Mouse (Mus musculus) liver, embryonic 11.5 days (tissue): Measurements from ENCODE around the gene Sergef. TPM values are rescaled to one million over a fixed set of nuclear protein-coding genes. Genes with fewer than 3 reads are reported as not detected.

ENCODE experiments used
- ATAC-seq: fragments of 200-750 bp; cut with Nextera tagmentation; replicated peaks from 2 replicates; pipeline ENCODE4 v1.8.0; 2017; ENCODE audit warnings: moderate number of reproducible peaks, mild to moderate bottlenecking, moderate TSS enrichment, moderate library complexity; ENCODE audit not compliant: low FRiP score
- DNase-seq: peaks from one replicate; pipeline ENCODE4 v3.0.0-alpha.2; 2017; ENCODE audit warnings: low spot score
- H3K27ac ChIP-seq: fragments of 300-500 bp; sonication (generic); 2 replicates; pipeline ENCODE4 v1.5.1; 2014; ENCODE audit warnings: mild to moderate bottlenecking, low read depth, low read length, control low read depth
- H3K27me3 ChIP-seq: fragments of 300-500 bp; sonication (generic); replicated peaks from 2 replicates; pipeline ENCODE4 v1.6.1; 2014; ENCODE audit warnings: low read length, mixed read lengths; ENCODE audit not compliant: control insufficient read depth, insufficient read depth
- H3K36me3 ChIP-seq: fragments of 300-500 bp; sonication (generic); 2 replicates; pipeline ENCODE4 v1.6.1; 2014; ENCODE audit warnings: mild to moderate bottlenecking, low read length, moderate library complexity, mixed read lengths; ENCODE audit not compliant: control insufficient read depth, insufficient read depth
- H3K4me1 ChIP-seq: fragments of 300-500 bp; sonication (generic); replicated peaks from 2 replicates; pipeline ENCODE4 v1.6.1; 2014; ENCODE audit warnings: low read length, mixed read lengths; ENCODE audit not compliant: control insufficient read depth, insufficient read depth
- H3K4me2 ChIP-seq: fragments of 300-500 bp; sonication (generic); 2 replicates; pipeline ENCODE4 v1.6.1; 2014; ENCODE audit warnings: mild to moderate bottlenecking, control low read depth, moderate library complexity
- H3K4me3 ChIP-seq: fragments of 300-500 bp; sonication (generic); 2 replicates; pipeline ENCODE4 v1.5.1; 2014; ENCODE audit warnings: low read depth, low read length, control low read depth
- H3K9ac ChIP-seq: fragments of 300-500 bp; sonication (generic); 2 replicates; pipeline ENCODE4 v1.6.1; 2014; ENCODE audit warnings: low read depth, low read length, control low read depth
- H3K9me3 ChIP-seq: fragments of 300-500 bp; sonication (generic); 2 replicates; pipeline ENCODE4 v1.6.1; 2016; ENCODE audit warnings: low read length, inconsistent platforms, mixed read lengths; ENCODE audit not compliant: control insufficient read depth
- WGBS: fragments of 180-500 bp; shearing (Covaris S2); extraction: QIAGEN DNeasy Blood & Tissue Kit; methylation state at CpG from one replicate; pipeline ENCODE4 v1.1.7; 2014; 5-methylcytosine and 5-hydroxymethylcytosine counted together
- polyA plus RNA-seq: library from polyadenylated mRNA; unstranded; fragments of >200 nt; fragmentation: Nextera tagmentation; extraction: Ambion mirVana; gene quantifications from 2 replicates; pipeline ENCODE4 v1.2.1, GENCODE M21; 2014

Gene Sergef
- polyA plus RNA-seq, 1 experiment from 2014 or later = 13.2 TPM

- DNase-seq (no peak), ATAC-seq (no peak)
- Histone ChIP-seq H3K9ac (no peak overlapping the region), H3K9me3 (no peaks in the 10 kb centered on the region), H3K4me2 (no peak overlapping the region), H3K27ac (no peak overlapping the region), H3K27me3 (no peaks in the 10 kb centered on the region), H3K4me1 (peaks cover 5% of the 10 kb centered on the region), H3K4me3 (no peak overlapping the region), H3K36me3 (no peaks in the 10 kb centered on the region)
- WGBS = 83% methylated on average over 7 of the region's 7 CpGs
Measured at GRCm38 (mm10) chr7:46551173-46551572, 88.4 kb downstream of the Sergef start.

- no peak for ATAC-seq
- no peak overlapping the region for H3K4me2 ChIP-seq
- 79% methylated on average over 3 of the region's 3 CpGs for WGBS
Measured at GRCm38 (mm10) chr7:46548124-46548523, 91.5 kb downstream of the Sergef start.

GRCm38 (mm10) chr7:46547642-46548041 lies 92.0 kb downstream of the Sergef start:
- no peaks in the 10 kb centered on the region for H3K27me3 ChIP-seq
- no peak overlapping the region for H3K4me3 ChIP-seq
- no peak overlapping the region for H3K27ac ChIP-seq
- no peak overlapping the region for H3K4me2 ChIP-seq
- WGBS = 83% methylated on average over 3 of the region's 3 CpGs
- H3K9ac ChIP-seq = no peak overlapping the region
- peaks cover 7% of the 10 kb centered on the region for H3K4me1 ChIP-seq
- ATAC-seq (no peak), DNase-seq (no peak)
- H3K9me3 ChIP-seq = no peaks in the 10 kb centered on the region
- no peaks in the 10 kb centered on the region for H3K36me3 ChIP-seq

More at GRCm38 (mm10) chr7:46548124-46548523, 91.5 kb downstream of the Sergef start:
- no peaks in the 10 kb centered on the region for H3K27me3 ChIP-seq
- no peaks in the 10 kb centered on the region for H3K36me3 ChIP-seq
- H3K4me1 ChIP-seq = peaks cover 7% of the 10 kb centered on the region
- no peaks in the 10 kb centered on the region for H3K9me3 ChIP-seq
- no peak for DNase-seq
- no peak overlapping the region for H3K4me3 ChIP-seq
- no peak overlapping the region for H3K27ac ChIP-seq
- no peak overlapping the region for H3K9ac ChIP-seq

- Histone ChIP-seq H3K27me3 (no peaks in the 10 kb centered on the region), H3K4me3 (no peak overlapping the region), H3K9me3 (no peaks in the 10 kb centered on the region), H3K4me1 (peaks cover 7% of the 10 kb centered on the region), H3K9ac (no peak overlapping the region), H3K4me2 (0 out of 2 replicates have a peak overlapping the region, but pooled peaks have one; percentile 4), H3K27ac (peak overlapping the region; percentile 43; the same call in 1 of the 2 replicates), H3K36me3 (no peaks in the 10 kb centered on the region)
- DNase-seq = no peak
- peak; percentile 73 for ATAC-seq
- 20% methylated on average over 4 of the region's 4 CpGs for WGBS
Measured at GRCm38 (mm10) chr7:46546539-46546938, 93.1 kb downstream of the Sergef start.

- Histone ChIP-seq H3K27me3 (no peaks in the 10 kb centered on the region), H3K4me3 (no peak overlapping the region), H3K4me1 (peaks cover 7% of the 10 kb centered on the region), H3K9ac (no peak overlapping the region), H3K9me3 (no peaks in the 10 kb centered on the region), H3K4me2 (no peak overlapping the region), H3K36me3 (no peaks in the 10 kb centered on the region), H3K27ac (no peak overlapping the region)
- ATAC-seq (no peak), DNase-seq (no peak)
- WGBS = 67% methylated on average over 12 of the region's 12 CpGs
Measured at GRCm38 (mm10) chr7:46544195-46544641, 95.4 kb downstream of the Sergef start.

GRCm38 (mm10) chr7:46542117-46542516 lies 97.5 kb downstream of the Sergef start:
- no peak overlapping the region for H3K4me2 ChIP-seq
- no peaks in the 10 kb centered on the region for H3K9me3 ChIP-seq
- WGBS = 90% methylated on average over 3 of the region's 3 CpGs
- no peak overlapping the region for H3K4me3 ChIP-seq
- H3K27ac ChIP-seq = no peak overlapping the region
- no peaks in the 10 kb centered on the region for H3K36me3 ChIP-seq
- ATAC-seq (no peak), DNase-seq (no peak)
- no peaks in the 10 kb centered on the region for H3K27me3 ChIP-seq
- H3K9ac ChIP-seq = no peak overlapping the region
- peaks cover 6% of the 10 kb centered on the region for H3K4me1 ChIP-seq

GRCm38 (mm10) chr7:46540616-46541015 lies 99.0 kb downstream of the Sergef start:
- DNase-seq (no peak), ATAC-seq (no peak)
- WGBS = 48% methylated on average over 1 of the region's 1 CpGs
- H3K4me1 ChIP-seq = no peaks in the 10 kb centered on the region; the same call in 1 of the 2 replicates
- no peak overlapping the region for H3K9ac ChIP-seq
- H3K36me3 ChIP-seq = no peaks in the 10 kb centered on the region
- no peak overlapping the region for H3K4me2 ChIP-seq
- no peak overlapping the region for H3K27ac ChIP-seq
- H3K4me3 ChIP-seq = no peak overlapping the region
- no peaks in the 10 kb centered on the region for H3K9me3 ChIP-seq
- no peaks in the 10 kb centered on the region for H3K27me3 ChIP-seq

GRCm38 (mm10) chr7:46536456-46537097 lies 103.0 kb downstream of the Sergef start:
- no peak overlapping the region for H3K4me2 ChIP-seq
- H3K27ac ChIP-seq = no peak overlapping the region
- ATAC-seq (no peak), DNase-seq (no peak)
- H3K4me3 ChIP-seq = no peak overlapping the region
- no peak overlapping the region for H3K9ac ChIP-seq
- WGBS = 72% methylated on average over 9 of the region's 9 CpGs
- H3K36me3 ChIP-seq = no peaks in the 10 kb centered on the region
- H3K9me3 ChIP-seq = no peaks in the 10 kb centered on the region
- no peaks in the 10 kb centered on the region for H3K4me1 ChIP-seq
- no peaks in the 10 kb centered on the region for H3K27me3 ChIP-seq

GRCm38 (mm10) chr7:46535429-46535799 lies 104.2 kb downstream of the Sergef start:
- H3K4me3 ChIP-seq = no peak overlapping the region
- ATAC-seq (no peak), DNase-seq (no peak)
- 39% methylated on average over 10 of the region's 10 CpGs for WGBS
- H3K9ac ChIP-seq = no peak overlapping the region
- no peak overlapping the region for H3K27ac ChIP-seq
- H3K9me3 ChIP-seq = no peaks in the 10 kb centered on the region
- H3K4me2 ChIP-seq = no peak overlapping the region
- H3K4me1 ChIP-seq = no peaks in the 10 kb centered on the region
- H3K27me3 ChIP-seq = no peaks in the 10 kb centered on the region
- no peaks in the 10 kb centered on the region for H3K36me3 ChIP-seq
